Mouse (Mus musculus) stomach, postnatal 0 days (tissue): Measurements from ENCODE around the gene Fam131c. TPM values are rescaled to one million over a fixed set of nuclear protein-coding genes. Genes with fewer than 3 reads are reported as not detected.

Experiments used
- ATAC-seq: fragments of 200-750 bp; cut with Nextera tagmentation; 2 replicates; pipeline ENCODE4 v1.8.0; 2017; ENCODE audit not compliant: low FRiP score, low TSS enrichment
- DNase-seq: peaks from one replicate; pipeline ENCODE4 v3.0.0-alpha.2; 2016; ENCODE audit warnings: low spot score
- H3K27ac ChIP-seq: fragments of 300-500 bp; sonication (generic); replicated peaks from 2 replicates; pipeline ENCODE4 v1.5.1; 2014; ENCODE audit warnings: mild to moderate bottlenecking, control low read depth
- H3K27me3 ChIP-seq: fragments of 300-500 bp; sonication (generic); 2 replicates; pipeline ENCODE4 v1.6.1; 2014; ENCODE audit warnings: low read length; ENCODE audit not compliant: control insufficient read depth, insufficient read depth
- H3K36me3 ChIP-seq: fragments of 300-500 bp; sonication (generic); 2 replicates; pipeline ENCODE4 v1.6.1; 2014; ENCODE audit warnings: low read length, mixed read lengths; ENCODE audit not compliant: control insufficient read depth, insufficient read depth
- H3K4me1 ChIP-seq: fragments of 300-500 bp; sonication (generic); replicated peaks from 2 replicates; pipeline ENCODE4 v1.6.1; 2014; ENCODE audit warnings: antibody characterized with exemption; ENCODE audit not compliant: control insufficient read depth, insufficient read depth
- H3K4me2 ChIP-seq: fragments of 300-500 bp; sonication (generic); replicated peaks from 2 replicates; pipeline ENCODE4 v1.6.1; 2014; ENCODE audit warnings: low read depth, mild to moderate bottlenecking, control low read depth, moderate library complexity
- H3K4me3 ChIP-seq: fragments of 300-500 bp; sonication (generic); 2 replicates; pipeline ENCODE4 v1.5.1; 2014; ENCODE audit warnings: low read depth, low read length, control low read depth
- H3K9ac ChIP-seq: fragments of 300-500 bp; sonication (generic); 2 replicates; pipeline ENCODE4 v1.6.1; 2014; ENCODE audit warnings: mild to moderate bottlenecking, low read length, control low read depth, mixed read lengths
- H3K9me3 ChIP-seq: fragments of 300-500 bp; sonication (generic); 2 replicates; pipeline ENCODE4 v1.6.1; 2016; ENCODE audit warnings: low read length; ENCODE audit not compliant: control insufficient read depth
- CTCF ChIP-seq: IDR thresholded peaks from 2 replicates; pipeline ENCODE4 v1.5.1; 2016; ENCODE audit warnings: antibody characterized with exemption, low read depth, mild to moderate bottlenecking, moderate library complexity
- EP300 ChIP-seq: optimal IDR thresholded peaks from 2 replicates; pipeline ENCODE3; 2016; ENCODE audit warnings: antibody characterized with exemption
- WGBS: fragments of 180-500 bp; shearing (Covaris S2); extraction: QIAGEN DNeasy Blood & Tissue Kit; methylation state at CpG from one replicate; pipeline ENCODE4 v1.1.7; 2014; 5-methylcytosine and 5-hydroxymethylcytosine counted together
- polyA plus RNA-seq: library from polyadenylated mRNA; unstranded; fragments of >200 nt; fragmentation: Nextera tagmentation; extraction: Ambion mirVana; gene quantifications from 2 replicates; pipeline ENCODE4 v1.2.1, GENCODE M21; 2015

Gene Fam131c
- polyA plus RNA-seq, 1 experiment from 2014 or later, result 3.4 TPM

- Histone ChIP-seq H3K9me3 (no peaks in the 10 kb centered on the region), H3K9ac (no peak overlapping the region), H3K4me3 (no peak overlapping the region), H3K4me1 (peaks cover 2% of the 10 kb centered on the region; the same call in 1 of the 2 replicates), H3K27ac (no peak overlapping the region), H3K4me2 (no peak overlapping the region), H3K36me3 (no peaks in the 10 kb centered on the region), H3K27me3 (no peaks in the 10 kb centered on the region)
- TF ChIP-seq CTCF (no peak), EP300 (no peak)
- 74% methylated on average over 6 of the region's 6 CpGs for WGBS
- ATAC-seq (no peak), DNase-seq (no peak)
Observed at GRCm38 (mm10) chr4:141359222-141359621, 8.8 kb upstream of the Fam131c start.

DNA sequence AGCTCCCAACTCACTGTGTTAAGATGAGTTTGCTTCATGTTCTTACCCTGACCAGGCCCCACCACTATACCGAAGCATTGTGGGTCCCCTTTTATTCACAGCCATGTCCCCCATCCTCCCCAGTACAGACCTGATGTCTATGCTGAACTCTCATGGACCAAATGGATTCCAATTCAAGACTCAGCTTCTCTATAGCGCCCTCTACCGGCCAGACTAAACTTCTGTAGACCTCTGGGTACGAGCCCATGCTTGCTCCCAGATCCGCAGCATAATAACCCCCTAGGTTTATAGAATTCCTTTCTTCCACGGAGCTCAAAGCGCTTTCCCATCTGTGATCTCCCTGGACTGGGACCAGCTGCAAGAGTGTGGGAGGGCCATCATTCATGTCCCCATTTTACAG, 7.2 kb upstream of the Fam131c start:
- H3K36me3 ChIP-seq, result no peaks in the 10 kb centered on the region
- ATAC-seq, result no peak
- no peaks in the 10 kb centered on the region for H3K9me3 ChIP-seq
- H3K4me1 ChIP-seq, result peaks cover 2% of the 10 kb centered on the region; the same call in 1 of the 2 replicates
- DNase-seq, result peak; percentile 59
- no peak overlapping the region for H3K27ac ChIP-seq
- H3K27me3 ChIP-seq, result no peaks in the 10 kb centered on the region
- no peak overlapping the region for H3K9ac ChIP-seq
- TF ChIP-seq EP300 (no peak), CTCF (peak; percentile 73)
- H3K4me3 ChIP-seq, result no peak overlapping the region
- 40% methylated on average over 7 of the region's 7 CpGs for WGBS
- H3K4me2 ChIP-seq, result no peak overlapping the region

DNA sequence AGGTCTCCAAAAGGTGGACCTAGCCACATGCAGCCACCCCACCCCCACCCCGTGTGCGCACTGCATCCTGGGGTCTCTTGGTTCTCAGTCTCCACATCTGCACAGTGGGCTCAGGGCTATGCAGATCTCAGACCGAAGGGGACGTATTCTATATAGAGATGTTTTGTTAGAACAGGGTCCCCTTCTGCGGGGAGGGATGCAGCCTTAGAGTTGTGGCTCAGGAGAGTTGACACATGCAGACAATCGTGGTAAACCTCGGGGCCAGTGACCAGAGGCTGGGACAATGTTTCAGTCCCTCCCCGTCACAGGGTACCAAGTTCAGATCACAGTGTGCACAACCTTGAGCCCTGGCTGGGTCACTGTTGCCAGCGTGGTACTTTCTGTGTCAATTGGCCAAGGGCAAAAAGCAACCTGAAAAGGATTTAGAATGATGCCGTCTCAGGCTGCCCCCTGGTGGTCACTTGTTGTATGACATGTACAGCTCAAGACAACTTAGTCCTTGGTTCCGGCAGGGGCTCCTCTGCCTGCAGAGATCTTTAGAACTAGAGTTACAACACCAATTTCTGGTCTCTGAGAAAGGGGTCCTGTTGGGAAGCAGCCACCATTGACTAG, 5.0 kb upstream of the Fam131c start:
- H3K27ac ChIP-seq, result no peak overlapping the region
- DNase-seq, result peak; percentile 88
- peak; percentile 49 for ATAC-seq
- 25% methylated on average over 11 of the region's 11 CpGs for WGBS
- no peak overlapping the region for H3K4me2 ChIP-seq
- H3K36me3 ChIP-seq, result no peaks in the 10 kb centered on the region
- no peak overlapping the region for H3K4me3 ChIP-seq
- no peaks in the 10 kb centered on the region for H3K9me3 ChIP-seq
- H3K27me3 ChIP-seq, result no peaks in the 10 kb centered on the region
- TF ChIP-seq EP300, result no peak
- peak; percentile 96 for TF ChIP-seq CTCF
- no peak overlapping the region for H3K9ac ChIP-seq
- H3K4me1 ChIP-seq, result peaks cover 2% of the 10 kb centered on the region; the same call in 1 of the 2 replicates

GRCm38 (mm10) chr4:141365126-141365525, 2.9 kb upstream of the Fam131c start:
- ATAC-seq, result no peak
- WGBS, result 60% methylated on average over 8 of the region's 8 CpGs
- no peak for DNase-seq
- Histone ChIP-seq H3K4me2 (no peak overlapping the region), H3K27me3 (no peaks in the 10 kb centered on the region), H3K4me1 (no peaks in the 10 kb centered on the region), H3K9me3 (no peaks in the 10 kb centered on the region), H3K4me3 (no peak overlapping the region), H3K27ac (no peak overlapping the region), H3K9ac (no peak overlapping the region), H3K36me3 (no peaks in the 10 kb centered on the region)
- no peak for TF ChIP-seq EP300
- no peak for TF ChIP-seq CTCF

- no peak for TF ChIP-seq CTCF
- TF ChIP-seq EP300, result no peak
- no peaks in the 10 kb centered on the region for H3K27me3 ChIP-seq
- no peaks in the 10 kb centered on the region for H3K36me3 ChIP-seq
- ATAC-seq (no peak), DNase-seq (no peak)
- no peaks in the 10 kb centered on the region for H3K4me1 ChIP-seq
- H3K4me2 ChIP-seq, result no peak overlapping the region
- WGBS, result 52% methylated on average over 7 of the region's 7 CpGs
- H3K4me3 ChIP-seq, result no peak overlapping the region
- H3K9ac ChIP-seq, result no peak overlapping the region
- H3K9me3 ChIP-seq, result no peaks in the 10 kb centered on the region
- no peak overlapping the region for H3K27ac ChIP-seq
Observed at GRCm38 (mm10) chr4:141365876-141366275, 2.1 kb upstream of the Fam131c start.

DNA sequence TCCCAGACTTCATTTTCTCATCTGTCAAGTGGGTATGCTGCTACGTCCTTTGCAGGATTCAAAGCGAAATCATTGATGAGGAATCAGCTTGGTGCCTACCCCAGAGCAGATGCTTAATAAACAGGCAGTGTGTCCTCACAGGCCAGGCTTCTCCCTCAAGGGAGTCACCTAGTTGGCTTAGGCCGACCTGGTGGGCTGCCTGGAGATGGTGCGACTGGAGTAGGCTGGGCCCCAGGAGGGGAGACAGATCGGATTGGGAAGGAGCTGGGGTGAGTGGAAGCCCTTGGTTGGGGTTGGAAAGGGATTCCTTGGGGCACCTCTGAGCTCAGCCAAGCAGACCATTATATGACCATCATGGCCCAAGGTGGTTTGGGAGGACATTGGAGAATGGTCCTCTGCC, 4.4 kb downstream of the Fam131c start:
- Histone ChIP-seq H3K4me1 (no peaks in the 10 kb centered on the region), H3K4me3 (no peak overlapping the region), H3K36me3 (no peaks in the 10 kb centered on the region), H3K9ac (no peak overlapping the region), H3K27ac (no peak overlapping the region), H3K9me3 (no peaks in the 10 kb centered on the region), H3K27me3 (no peaks in the 10 kb centered on the region), H3K4me2 (no peak overlapping the region)
- ATAC-seq, result no peak
- DNase-seq, result no peak
- TF ChIP-seq EP300 (no peak), CTCF (no peak)
- 85% methylated on average over 5 of the region's 5 CpGs for WGBS
